Mouse (Mus musculus): ENCODE measurements around the gene Lpp.

The Lpp gene

GRCm38 (mm10) chr16:24495461-24495860 lies 102.2 kb downstream of the Lpp start:
- ATAC-seq (ENCODE audit: insufficient number of reproducible peaks, low FRiP score, low TSS enrichment): no peak

GRCm38 (mm10) chr16:24496635-24497034 lies 103.3 kb downstream of the Lpp start:
- ATAC-seq (ENCODE audit: insufficient number of reproducible peaks, low FRiP score, low TSS enrichment): no peak

GRCm38 (mm10) chr16:24497413-24497812 lies 104.1 kb downstream of the Lpp start:
- no peak for ATAC-seq (ENCODE audit: insufficient number of reproducible peaks, low FRiP score, low TSS enrichment)

GRCm38 (mm10) chr16:24498103-24498659 lies 104.9 kb downstream of the Lpp start:
- no peak for ATAC-seq (ENCODE audit: insufficient number of reproducible peaks, low FRiP score, low TSS enrichment)

- ATAC-seq (ENCODE audit: insufficient number of reproducible peaks, low FRiP score, low TSS enrichment): no peak
Measured at GRCm38 (mm10) chr16:24501197-24501596, 107.9 kb downstream of the Lpp start.

- no peak for ATAC-seq (ENCODE audit: insufficient number of reproducible peaks, low FRiP score, low TSS enrichment)
Measured at GRCm38 (mm10) chr16:24501628-24502294, 108.5 kb downstream of the Lpp start.

- no peak for ATAC-seq (ENCODE audit: insufficient number of reproducible peaks, low FRiP score, low TSS enrichment)
Measured at GRCm38 (mm10) chr16:24502295-24502823, 109.1 kb downstream of the Lpp start.

- no peak for ATAC-seq (ENCODE audit: insufficient number of reproducible peaks, low FRiP score, low TSS enrichment)
Measured at GRCm38 (mm10) chr16:24504838-24505605, 111.7 kb downstream of the Lpp start.

GRCm38 (mm10) chr16:24506237-24506636 lies 112.9 kb downstream of the Lpp start:
- no peak for ATAC-seq (ENCODE audit: insufficient number of reproducible peaks, low FRiP score, low TSS enrichment)

GRCm38 (mm10) chr16:24506740-24507139 lies 113.4 kb downstream of the Lpp start:
- ATAC-seq (ENCODE audit: insufficient number of reproducible peaks, low FRiP score, low TSS enrichment): no peak

- no peak for ATAC-seq (ENCODE audit: insufficient number of reproducible peaks, low FRiP score, low TSS enrichment)
Measured at GRCm38 (mm10) chr16:24507927-24508540, 114.7 kb downstream of the Lpp start.

- ATAC-seq (ENCODE audit: insufficient number of reproducible peaks, low FRiP score, low TSS enrichment): no peak
Measured at GRCm38 (mm10) chr16:24509100-24509812, 115.9 kb downstream of the Lpp start.

GRCm38 (mm10) chr16:24509813-24510166 lies 116.5 kb downstream of the Lpp start:
- no peak for ATAC-seq (ENCODE audit: insufficient number of reproducible peaks, low FRiP score, low TSS enrichment)

GRCm38 (mm10) chr16:24513228-24513627 lies 119.9 kb downstream of the Lpp start:
- ATAC-seq (ENCODE audit: insufficient number of reproducible peaks, low FRiP score, low TSS enrichment): no peak

- ATAC-seq (ENCODE audit: insufficient number of reproducible peaks, low FRiP score, low TSS enrichment): no peak
Measured at GRCm38 (mm10) chr16:24514802-24515727, 121.8 kb downstream of the Lpp start.

- no peak for ATAC-seq (ENCODE audit: insufficient number of reproducible peaks, low FRiP score, low TSS enrichment)
Measured at GRCm38 (mm10) chr16:24516993-24517392, 123.7 kb downstream of the Lpp start.

- no peak for ATAC-seq (ENCODE audit: insufficient number of reproducible peaks, low FRiP score, low TSS enrichment)
Measured at GRCm38 (mm10) chr16:24517501-24518042, 124.3 kb downstream of the Lpp start.

GRCm38 (mm10) chr16:24518785-24519184 lies 125.5 kb downstream of the Lpp start:
- ATAC-seq (ENCODE audit: insufficient number of reproducible peaks, low FRiP score, low TSS enrichment): no peak

GRCm38 (mm10) chr16:24527219-24527618 lies 133.9 kb downstream of the Lpp start:
- no peak for ATAC-seq (ENCODE audit: insufficient number of reproducible peaks, low FRiP score, low TSS enrichment)
